Mouse (Mus musculus) testis, adult 2 months (tissue): ENCODE measurements around the gene Cd96. TPM values are rescaled to one million over a fixed set of nuclear protein-coding genes. Genes with fewer than 3 reads are reported as not detected.

Experiments
- H3K27ac ChIP-seq: fragments of 200-500 bp; 2 replicates; pipeline ENCODE4 v1.5.1; 2012; ENCODE audit warnings: low read depth, low read length; ENCODE audit not compliant: control insufficient read depth, insufficient read depth
- H3K27me3 ChIP-seq: fragments of 200-500 bp; 2 replicates; pipeline ENCODE4 v1.6.1; 2012; ENCODE audit warnings: mild to moderate bottlenecking, low read length, moderate library complexity; ENCODE audit not compliant: control insufficient read depth, insufficient read depth
- H3K36me3 ChIP-seq: fragments of 200-500 bp; 2 replicates; pipeline ENCODE4 v1.6.1; 2012; ENCODE audit warnings: mild to moderate bottlenecking, low read length; ENCODE audit not compliant: control insufficient read depth, insufficient read depth
- H3K4me1 ChIP-seq: fragments of 200-500 bp; 2 replicates; pipeline ENCODE4 v1.6.1; 2012; ENCODE audit warnings: low read length; ENCODE audit not compliant: control insufficient read depth, insufficient read depth
- H3K4me3 ChIP-seq: fragments of 200-500 bp; 2 replicates; pipeline ENCODE4 v1.5.1; 2012; ENCODE audit warnings: low read depth, mild to moderate bottlenecking, low read length, moderate library complexity, mixed read lengths; ENCODE audit not compliant: control insufficient read depth
- CTCF ChIP-seq: fragments of 200-500 bp; IDR thresholded peaks from 2 replicates; pipeline ENCODE4 v1.5.1; 2012; ENCODE audit warnings: low read depth, mild to moderate bottlenecking, inconsistent platforms, low read length, moderate library complexity; ENCODE audit not compliant: control insufficient read depth, insufficient read depth, insufficient replicate concordance
- POLR2A ChIP-seq: fragments of 200-500 bp; IDR thresholded peaks from 2 replicates; pipeline ENCODE4 v1.6.1; 2012; ENCODE audit warnings: low read depth, mild to moderate bottlenecking, inconsistent platforms, low read length, moderate library complexity; ENCODE audit not compliant: control insufficient read depth
- polyA plus RNA-seq: library from polyadenylated mRNA; depleted of rRNA; stranded (reverse); fragments of >200 nt; gene quantifications from 2 replicates; pipeline ENCODE4 v1.2.3, GENCODE M21; 2012

Cd96 gene
- polyA plus RNA-seq, 1 experiment, result 8.8 TPM

GRCm38 (mm10) chr16:46036261-46036660, 83.8 kb downstream of the Cd96 start:
- Histone ChIP-seq H3K36me3 (no peaks in the 10 kb centered on the region), H3K27ac (no peak overlapping the region), H3K27me3 (no peaks in the 10 kb centered on the region), H3K4me1 (peaks cover 5% of the 10 kb centered on the region; the same call in 1 of the 2 replicates), H3K4me3 (no peak overlapping the region)
- no peak for TF ChIP-seq CTCF
- TF ChIP-seq POLR2A, result no peak

GRCm38 (mm10) chr16:46033896-46034295, 86.2 kb downstream of the Cd96 start:
- Histone ChIP-seq H3K27me3 (no peaks in the 10 kb centered on the region), H3K4me3 (no peak overlapping the region), H3K27ac (no peak overlapping the region), H3K36me3 (no peaks in the 10 kb centered on the region), H3K4me1 (no peaks in the 10 kb centered on the region)
- TF ChIP-seq POLR2A, result no peak
- TF ChIP-seq CTCF, result no peak

- H3K4me1 ChIP-seq, result no peaks in the 10 kb centered on the region
- H3K27ac ChIP-seq, result no peak overlapping the region
- H3K27me3 ChIP-seq, result no peaks in the 10 kb centered on the region
- no peaks in the 10 kb centered on the region for H3K36me3 ChIP-seq
- no peak overlapping the region for H3K4me3 ChIP-seq
- no peak for TF ChIP-seq CTCF
- TF ChIP-seq POLR2A, result no peak
Measured at GRCm38 (mm10) chr16:46022958-46023491, 97.0 kb downstream of the Cd96 start.

- TF ChIP-seq POLR2A, result no peak
- TF ChIP-seq CTCF, result peak; percentile 14; the same call in 1 of the 2 replicates
- no peaks in the 10 kb centered on the region for H3K27me3 ChIP-seq
- H3K27ac ChIP-seq, result no peak overlapping the region
- no peak overlapping the region for H3K4me3 ChIP-seq
- H3K4me1 ChIP-seq, result no peaks in the 10 kb centered on the region
- H3K36me3 ChIP-seq, result no peaks in the 10 kb centered on the region
Measured at GRCm38 (mm10) chr16:46022189-46022928, 97.7 kb downstream of the Cd96 start.

GRCm38 (mm10) chr16:46021302-46021701, 98.7 kb downstream of the Cd96 start:
- H3K36me3 ChIP-seq, result no peaks in the 10 kb centered on the region
- H3K27ac ChIP-seq, result no peak overlapping the region
- TF ChIP-seq CTCF (no peak), POLR2A (no peak)
- no peaks in the 10 kb centered on the region for H3K4me1 ChIP-seq
- no peaks in the 10 kb centered on the region for H3K27me3 ChIP-seq
- H3K4me3 ChIP-seq, result no peak overlapping the region

- Histone ChIP-seq H3K27ac (no peak overlapping the region), H3K27me3 (no peaks in the 10 kb centered on the region), H3K36me3 (no peaks in the 10 kb centered on the region), H3K4me1 (no peaks in the 10 kb centered on the region), H3K4me3 (no peak overlapping the region)
- TF ChIP-seq POLR2A (no peak), CTCF (no peak)
Measured at GRCm38 (mm10) chr16:46020396-46020795, 99.7 kb downstream of the Cd96 start.

GRCm38 (mm10) chr16:46019799-46020198, 100.3 kb downstream of the Cd96 start:
- H3K4me1 ChIP-seq, result no peaks in the 10 kb centered on the region
- H3K4me3 ChIP-seq, result no peak overlapping the region
- no peak overlapping the region for H3K27ac ChIP-seq
- no peaks in the 10 kb centered on the region for H3K36me3 ChIP-seq
- TF ChIP-seq CTCF (no peak), POLR2A (no peak)
- no peaks in the 10 kb centered on the region for H3K27me3 ChIP-seq

GRCm38 (mm10) chr16:46019359-46019758, 100.7 kb downstream of the Cd96 start:
- H3K36me3 ChIP-seq, result no peaks in the 10 kb centered on the region

More at GRCm38 (mm10) chr16:46019359-46019758, 100.7 kb downstream of the Cd96 start:
- TF ChIP-seq POLR2A, result no peak
- no peak for TF ChIP-seq CTCF
- Histone ChIP-seq H3K27ac (no peak overlapping the region), H3K4me3 (no peak overlapping the region), H3K27me3 (no peaks in the 10 kb centered on the region), H3K4me1 (no peaks in the 10 kb centered on the region)
